Mouse (Mus musculus): ENCODE measurements around the gene Prkce.

- TF ChIP-seq CTCF (IDR thresholded peaks at IDR 0.05; ENCODE audit: low read depth) (no peak), EP300 (IDR thresholded peaks at IDR 0.05; ENCODE audit: low read depth) (no peak)
Observed at GRCm38 (mm10) chr17:86591241-86591640, 423.7 kb downstream of the Prkce start.
